Mouse (Mus musculus) adrenal gland, adult 10 weeks (tissue): Measurements from ENCODE around the gene Vmn1r127. TPM values are rescaled to one million over a fixed set of nuclear protein-coding genes. Genes with fewer than 3 reads are reported as not detected.

ENCODE experiments used
- polyA plus RNA-seq: library from polyadenylated mRNA; stranded (reverse); fragments of 350-450 nt; fragmentation: Illumina TruSeq; extraction: RNeasy Lipid Tissue Mini Kit (QIAGEN cat#74804); gene quantifications from one replicate; pipeline ENCODE4 v1.2.3, GENCODE M21; 2014; ENCODE audit warnings: low read depth, low replicate concordance

The Vmn1r127 gene
- not detected for polyA plus RNA-seq

GRCm38 (mm10) chr7:21319761-21320160, at the start of gene Vmn1r127:
Gene Vmn1r127 (minus strand): TSS chr7:21319861.

GRCm38 (mm10) chr7:21361191-21361590, 41.5 kb upstream of the Vmn1r127 start, which contains the start of gene Vmn1r129:
Gene Vmn1r129 (minus strand): TSS chr7:21361291.

DNA sequence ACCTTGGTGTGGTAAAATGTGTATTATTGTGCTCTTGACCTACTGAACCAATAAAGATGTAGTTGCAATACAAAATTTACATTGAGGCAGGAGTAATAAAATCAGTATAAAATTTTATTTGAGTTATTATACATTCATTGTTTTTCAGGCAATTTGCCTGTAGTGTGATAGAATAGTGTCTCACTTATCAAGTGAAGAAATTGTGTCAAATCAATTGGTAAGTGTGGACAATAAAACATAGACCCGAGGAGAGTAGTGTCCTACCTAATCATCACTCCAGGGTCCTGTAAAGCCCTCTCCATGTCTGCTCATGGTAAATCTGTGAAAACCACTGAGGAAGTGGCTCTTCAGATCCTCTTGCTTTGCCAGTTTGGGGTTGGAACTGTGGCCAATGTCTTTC, 29.4 kb upstream of the Vmn1r127 start, which contains the start of gene Vmn1r128:
Gene Vmn1r128, plus strand, starts transcription at position 301 of the 400 bp plus-strand sequence.

DNA sequence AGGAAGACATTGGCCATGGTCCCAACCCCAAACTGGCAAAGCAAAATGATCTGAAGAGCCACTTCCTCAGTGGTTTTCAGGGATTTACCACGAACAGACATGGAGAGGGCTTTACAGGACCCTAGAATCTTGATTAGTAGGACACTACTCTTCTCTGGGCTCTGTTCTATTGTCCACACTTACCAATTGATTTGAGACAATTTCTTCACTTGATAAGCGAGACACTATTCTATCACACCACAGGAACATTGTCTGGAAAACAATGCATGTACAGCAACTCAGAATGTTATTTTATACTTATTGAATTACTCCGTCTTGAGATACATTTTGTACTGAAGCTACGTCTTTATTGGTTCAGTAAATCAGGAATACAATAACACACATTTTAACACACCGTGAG, 18.3 kb downstream of the Vmn1r127 start, which contains the start of gene Vmn1r126:
Gene Vmn1r126, minus strand, starts transcription at position 101 of the 400 bp plus-strand sequence.

GRCm38 (mm10) chr7:21271879-21272278, 47.8 kb downstream of the Vmn1r127 start, which contains the start of gene Vmn1r125:
Gene Vmn1r125 (plus strand): TSS chr7:21272179.

Other genes with a start within 250 kb of the Vmn1r127 start
- not detected for gene Vmn1r121, start 221.3 kb downstream of the Vmn1r127 start, polyA plus RNA-seq
- gene Vmn1r122, start 185.7 kb downstream of the Vmn1r127 start, polyA plus RNA-seq: not detected
- not detected for gene Vmn1r123, start 157.7 kb downstream of the Vmn1r127 start, polyA plus RNA-seq
- not detected for gene Gm5157, start 129.4 kb downstream of the Vmn1r127 start, polyA plus RNA-seq
- not detected for gene Vmn1r124, start 59.2 kb downstream of the Vmn1r127 start, polyA plus RNA-seq
- gene Vmn1r125, start 47.7 kb downstream of the Vmn1r127 start, polyA plus RNA-seq: not detected
- not detected for gene Vmn1r126, start 18.4 kb downstream of the Vmn1r127 start, polyA plus RNA-seq
- gene Vmn1r128, start 29.5 kb upstream of the Vmn1r127 start, polyA plus RNA-seq: not detected
- not detected for gene Vmn1r129, start 41.4 kb upstream of the Vmn1r127 start, polyA plus RNA-seq
- not detected for gene Gm6882, start 112.9 kb upstream of the Vmn1r127 start, polyA plus RNA-seq
- gene Vmn1r130, start 191.9 kb upstream of the Vmn1r127 start, polyA plus RNA-seq: not detected
- gene Vmn1r131, start 226.2 kb upstream of the Vmn1r127 start, polyA plus RNA-seq: not detected